8 mouse cellular contexts compared by ENCODE assay signal in the genomic region with DNA sequence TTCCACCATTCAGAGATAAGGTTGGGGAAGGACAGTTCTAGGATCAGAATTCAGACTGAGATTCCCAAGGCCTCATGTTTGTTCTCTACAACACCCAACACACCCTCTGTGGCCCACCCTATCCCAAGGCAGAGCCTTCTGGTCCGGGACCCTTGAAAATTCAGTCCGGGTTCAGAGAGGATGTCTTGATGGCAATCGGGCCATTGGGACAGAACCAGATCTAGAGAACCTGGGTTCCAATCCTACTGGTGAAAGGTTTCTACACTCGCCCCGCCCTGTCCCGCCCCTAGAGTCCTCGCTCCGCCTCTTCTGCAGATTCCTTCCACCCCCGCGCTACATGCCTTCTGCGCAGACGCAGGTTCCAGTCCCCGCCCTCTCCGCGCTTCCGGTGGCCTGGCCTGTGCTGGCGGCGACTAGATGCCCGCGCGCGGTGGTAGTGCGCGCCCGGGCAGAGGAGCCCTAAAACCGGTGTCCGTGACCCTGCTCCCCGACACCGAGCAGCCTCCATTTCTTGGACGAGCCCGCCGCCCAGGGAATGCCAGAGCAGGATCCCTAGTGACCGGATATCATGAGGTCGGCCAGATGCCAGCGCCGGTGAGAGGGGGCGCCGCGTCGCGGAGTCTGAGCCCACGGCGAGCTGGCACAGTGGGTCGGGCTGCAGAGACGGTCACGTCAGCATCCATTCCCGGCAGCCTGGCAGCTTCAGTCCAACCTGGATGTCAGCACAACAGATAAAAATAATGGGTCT. TPM values are rescaled to one million over a fixed set of nuclear protein-coding genes. Genes with fewer than 3 reads are reported as not detected.
A peak's percentile ranks its signal among the peaks of the same experiment; 100 is the strongest.
DNase-seq lines count a peak whose midpoint lies in the region; ATAC-seq and TF ChIP-seq lines count a peak whose summit lies in the region.

A gene (plus strand): TSS at position 382 of the 748 bp plus-strand sequence.

- H3K4me3 ChIP-seq in intestine, embryonic 16.5 days (ENCODE audit: low read length), result peak within 1 kb of the TSS; percentile 71
- peak within 1 kb of the TSS; percentile 51 for H3K4me3 ChIP-seq in limb, embryonic 11.5 days (ENCODE audit: low read depth, low read length)
- peak within 1 kb of the TSS; percentile 70 for H3K4me3 ChIP-seq in midbrain, embryonic 13.5 days (replicated peaks)
- H3K4me3 ChIP-seq in small intestine, adult 2 months (ENCODE audit: low read depth, low read length), result peak within 1 kb of the TSS; percentile 98

- H3K4me1 ChIP-seq in intestine, embryonic 16.5 days (ENCODE audit: control insufficient read depth, insufficient read depth, low read length), result peaks cover 41% of the 10 kb centered on the region
- peaks cover 24% of the 10 kb centered on the region for H3K4me1 ChIP-seq in limb, embryonic 11.5 days (ENCODE audit: control insufficient read depth, insufficient read depth, low read length)
- H3K4me1 ChIP-seq in midbrain, embryonic 13.5 days (replicated peaks), result peaks cover 29% of the 10 kb centered on the region
- peaks cover 29% of the 10 kb centered on the region for H3K4me1 ChIP-seq in small intestine, adult 2 months (ENCODE audit: control insufficient read depth, insufficient read depth, insufficient read length, low read length)

- H3K4me2 ChIP-seq in intestine, embryonic 16.5 days (ENCODE audit: low read depth, low read length), result peak within 1 kb of the TSS; percentile 70
- H3K4me2 ChIP-seq in limb, embryonic 11.5 days (ENCODE audit: low read depth, severe bottlenecking), result peak within 1 kb of the TSS; percentile 62
- H3K4me2 ChIP-seq in midbrain, embryonic 13.5 days (replicated peaks), result peak within 1 kb of the TSS; percentile 71

- H3K36me3 ChIP-seq in intestine, embryonic 16.5 days (ENCODE audit: control insufficient read depth, insufficient read depth, low read length), result peaks cover 5% of the 10 kb centered on the region; the same call in 1 of the 2 replicates
- no peaks in the 10 kb centered on the region; the same call in 1 of the 2 replicates for H3K36me3 ChIP-seq in limb, embryonic 11.5 days (ENCODE audit: control insufficient read depth, insufficient read depth, low read length)
- H3K36me3 ChIP-seq in midbrain, embryonic 13.5 days, result peaks cover 27% of the 10 kb centered on the region
- H3K36me3 ChIP-seq in small intestine, adult 2 months (ENCODE audit: control insufficient read depth, insufficient read depth, low read length), result peaks cover 7% of the 10 kb centered on the region; the same call in 1 of the 2 replicates

- no peak for TF ChIP-seq CTCF in small intestine, adult 2 months (IDR thresholded peaks at IDR 0.05; ENCODE audit: extremely low read depth, insufficient read length, insufficient replicate concordance, low read depth, low read length)

- H3K9ac ChIP-seq in intestine, embryonic 16.5 days (ENCODE audit: low read depth, low read length), result peak within 1 kb of the TSS; percentile 86
- peak within 1 kb of the TSS; percentile 72 for H3K9ac ChIP-seq in limb, embryonic 11.5 days (ENCODE audit: low read length)
- H3K9ac ChIP-seq in midbrain, embryonic 13.5 days (replicated peaks), result peak within 1 kb of the TSS; percentile 86

- DNase-seq in layer of hippocampus, adult 11-12 months (ENCODE audit: low spot score), result peak; percentile 89
- no peak for DNase-seq in layer of hippocampus, adult 9-10 months (ENCODE audit: low spot score)
- peak; percentile 84 for DNase-seq in embryo, embryonic 11.5 days (ENCODE audit: low read depth, low spot score)
- peak; percentile 84 to 89 for DNase-seq in gastrocnemius, postnatal 4 days (ENCODE audit: low spot score in 2 of 2)
- DNase-seq in limb, embryonic 11.5 days (ENCODE audit: low spot score), result peak; percentile 90

- peak; percentile 95 for TF ChIP-seq POLR2A in small intestine, adult 2 months (IDR thresholded peaks at IDR 0.05; ENCODE audit: low read depth, low read length)

- ATAC-seq in intestine, embryonic 16.5 days, result peak; percentile 66
- peak; percentile 73; the same call in 1 of the 2 replicates for ATAC-seq in limb, embryonic 11.5 days (ENCODE audit: insufficient number of reproducible peaks, low FRiP score, low TSS enrichment, low read depth)
- ATAC-seq in midbrain, embryonic 13.5 days, result peak; percentile 84

- 3% methylated on average over 47 of the region's 47 CpGs for WGBS in intestine, embryonic 16.5 days
- 4% methylated on average over 47 of the region's 47 CpGs for WGBS in limb, embryonic 11.5 days
- WGBS in midbrain, embryonic 13.5 days, result 4% methylated on average over 47 of the region's 47 CpGs
- 3% methylated on average over 47 of the region's 47 CpGs for WGBS in small intestine, adult 2 months

- H3K9me3 ChIP-seq in intestine, embryonic 16.5 days (ENCODE audit: control insufficient read depth, low read length), result no peaks in the 10 kb centered on the region
- H3K9me3 ChIP-seq in limb, embryonic 11.5 days (ENCODE audit: control insufficient read depth, low read length), result no peaks in the 10 kb centered on the region
- no peaks in the 10 kb centered on the region for H3K9me3 ChIP-seq in midbrain, embryonic 13.5 days

- peak within 1 kb of the TSS; percentile 96 for H3K27ac ChIP-seq in intestine, embryonic 16.5 days (ENCODE audit: low read length)
- H3K27ac ChIP-seq in limb, embryonic 11.5 days (replicated peaks; ENCODE audit: low read depth, low read length), result peak within 1 kb of the TSS; percentile 83
- peak within 1 kb of the TSS; percentile 65 for H3K27ac ChIP-seq in midbrain, embryonic 13.5 days
- peak within 1 kb of the TSS; percentile 71 for H3K27ac ChIP-seq in small intestine, adult 2 months (ENCODE audit: insufficient read depth, low read depth, low read length)

- H3K27me3 ChIP-seq in intestine, embryonic 16.5 days (replicated peaks; ENCODE audit: control insufficient read depth, insufficient read depth, low read length), result no peaks in the 10 kb centered on the region
- no peaks in the 10 kb centered on the region for H3K27me3 ChIP-seq in limb, embryonic 11.5 days (ENCODE audit: control insufficient read depth, insufficient read depth, low read length)
- peaks cover 35% of the 10 kb centered on the region for H3K27me3 ChIP-seq in midbrain, embryonic 13.5 days
- no peaks in the 10 kb centered on the region for H3K27me3 ChIP-seq in small intestine, adult 2 months (ENCODE audit: control insufficient read depth, insufficient read depth, low read length)

RNA-seq across cellular contexts. Expression of the gene that starts here (rescaled TPM):
- 10 to 100 TPM; 17.6 to 18.2 TPM for total RNA-seq in gastrocnemius, postnatal 4 days (2021)
- polyA plus RNA-seq in intestine, embryonic 16.5 days (2015; fragmentation: Nextera tagmentation; extraction: Ambion mirVana), result 32.6 and 33.8 TPM in 2 replicates
- 37.8 and 39.9 TPM in 2 replicates for polyA plus RNA-seq in limb, embryonic 11.5 days (2014; fragmentation: Nextera tagmentation; extraction: Ambion mirVana)
- polyA plus RNA-seq in midbrain, embryonic 13.5 days (2015; fragmentation: Nextera tagmentation; extraction: Ambion mirVana), result 34.1 and 35.2 TPM in 2 replicates
- polyA plus RNA-seq in small intestine, adult 2 months (2012; rRNA removed), result 4.9 and 7.5 TPM in 2 replicates
